Mouse (Mus musculus): ENCODE data around the gene Catsperg1.

- TF ChIP-seq CTCF (IDR thresholded peaks at IDR 0.05; ENCODE audit: insufficient read depth, low read depth, low read length) = no peak
- TF ChIP-seq POLR2A (IDR thresholded peaks at IDR 0.05; ENCODE audit: insufficient read depth, low read depth, low read length) = no peak
Observed at GRCm38 (mm10) chr7:29244732-29245416, 31.0 kb upstream of the Catsperg1 start.
